Mouse (Mus musculus): ENCODE measurements around the gene Gm10234. TPM values are rescaled to one million over a fixed set of nuclear protein-coding genes. Genes with fewer than 3 reads are reported as not detected.

Gm10234 gene
- polyA plus RNA-seq, 1 experiment from 2014 or later: not detected

GRCm38 (mm10) chr6:95360084-95360483, 38.2 kb downstream of the Gm10234 start:
- H3K4me2 ChIP-seq (ENCODE audit: low read depth, low read length): no peak overlapping the region
- H3K36me3 ChIP-seq (ENCODE audit: control insufficient read depth, insufficient read depth): no peaks in the 10 kb centered on the region
- no peak for ATAC-seq (ENCODE audit: low read depth)
- WGBS (ENCODE audit: insufficient replicate concordance): 69% methylated on average over 5 of the region's 5 CpGs
- no peak overlapping the region for H3K9ac ChIP-seq (ENCODE audit: low read depth, low read length)
- H3K4me3 ChIP-seq (ENCODE audit: low read depth, low read length): no peak overlapping the region
- no peaks in the 10 kb centered on the region for H3K4me1 ChIP-seq (ENCODE audit: control insufficient read depth, low read depth, low read length)
- H3K27me3 ChIP-seq (ENCODE audit: control insufficient read depth, insufficient read depth, low read depth, low read length): no peaks in the 10 kb centered on the region
- no peak overlapping the region for H3K27ac ChIP-seq (ENCODE audit: low read length)
- no peaks in the 10 kb centered on the region for H3K9me3 ChIP-seq (replicated peaks; ENCODE audit: control insufficient read depth, low read length)

GRCm38 (mm10) chr6:95362707-95363106, 40.8 kb downstream of the Gm10234 start:
- no peak for ATAC-seq (ENCODE audit: low read depth)
- no peak overlapping the region for H3K4me3 ChIP-seq (ENCODE audit: low read depth, low read length)

GRCm38 (mm10) chr6:95371811-95372210, 49.9 kb downstream of the Gm10234 start:
- Histone ChIP-seq H3K27ac (ENCODE audit: low read length) (no peak overlapping the region), H3K27me3 (ENCODE audit: control insufficient read depth, insufficient read depth, low read depth, low read length) (no peaks in the 10 kb centered on the region), H3K4me3 (ENCODE audit: low read depth, low read length) (no peak overlapping the region), H3K36me3 (ENCODE audit: control insufficient read depth, insufficient read depth) (no peaks in the 10 kb centered on the region), H3K4me1 (ENCODE audit: control insufficient read depth, low read depth, low read length) (no peaks in the 10 kb centered on the region), H3K4me2 (ENCODE audit: low read depth, low read length) (no peak overlapping the region), H3K9me3 (replicated peaks; ENCODE audit: control insufficient read depth, low read length) (no peaks in the 10 kb centered on the region), H3K9ac (ENCODE audit: low read depth, low read length) (no peak overlapping the region)
- WGBS (ENCODE audit: insufficient replicate concordance): 59% methylated on average over 4 of the region's 4 CpGs
- no peak for ATAC-seq (ENCODE audit: low read depth)

More at GRCm38 (mm10) chr6:95362707-95363106, 40.8 kb downstream of the Gm10234 start:
- Histone ChIP-seq H3K9ac (ENCODE audit: low read depth, low read length) (no peak overlapping the region), H3K27me3 (ENCODE audit: control insufficient read depth, insufficient read depth, low read depth, low read length) (no peaks in the 10 kb centered on the region), H3K36me3 (ENCODE audit: control insufficient read depth, insufficient read depth) (no peaks in the 10 kb centered on the region), H3K9me3 (replicated peaks; ENCODE audit: control insufficient read depth, low read length) (no peaks in the 10 kb centered on the region), H3K4me2 (ENCODE audit: low read depth, low read length) (no peak overlapping the region), H3K4me1 (ENCODE audit: control insufficient read depth, low read depth, low read length) (no peaks in the 10 kb centered on the region), H3K27ac (ENCODE audit: low read length) (no peak overlapping the region)
- WGBS (ENCODE audit: insufficient replicate concordance): 69% methylated on average over 5 of the region's 5 CpGs

Other genes starting within 250 kb of the Gm10234 start
- gene Kbtbd8, start 204.9 kb upstream of the Gm10234 start, polyA plus RNA-seq (2015; fragmentation: Nextera tagmentation; extraction: Ambion mirVana): 2.7 and 3.1 TPM in 2 replicates

Measured in liver, embryonic 16.5 days (tissue).